Mouse (Mus musculus) erythroblast, embryonic 14.5 days (primary cell): ENCODE data around the gene Kcnc1. TPM values are rescaled to one million over a fixed set of nuclear protein-coding genes. Genes with fewer than 3 reads are reported as not detected.

Experiments used
- H3K27me3 ChIP-seq: 2 replicates; pipeline ENCODE4 v1.6.1; 2012; ENCODE audit warnings: inconsistent platforms; ENCODE audit not compliant: control insufficient read depth
- H3K36me3 ChIP-seq: 2 replicates; pipeline ENCODE4 v1.6.1; 2012; ENCODE audit warnings: mild to moderate bottlenecking, inconsistent platforms; ENCODE audit not compliant: control insufficient read depth
- H3K4me1 ChIP-seq: 2 replicates; pipeline ENCODE4 v1.6.1; 2012; ENCODE audit warnings: inconsistent platforms; ENCODE audit not compliant: control insufficient read depth
- H3K4me3 ChIP-seq: replicated peaks from 2 replicates; pipeline ENCODE3; 2012; ENCODE audit warnings: moderate library complexity, mild to moderate bottlenecking, inconsistent platforms
- H3K9me3 ChIP-seq: 2 replicates; pipeline ENCODE4 v1.6.1; 2012; ENCODE audit warnings: low read length, inconsistent platforms, mixed read lengths; ENCODE audit not compliant: control insufficient read depth
- GATA1 ChIP-seq: IDR thresholded peaks from 2 replicates; pipeline ENCODE4 v1.6.1; 2012; ENCODE audit warnings: low read length, inconsistent platforms, mixed read lengths
- TAL1 ChIP-seq: IDR thresholded peaks from 3 replicates; pipeline ENCODE4 v1.6.1; 2012; ENCODE audit warnings: low read length, inconsistent platforms, mixed read lengths
- polyA plus RNA-seq: library from polyadenylated mRNA; stranded (reverse); fragments of >175 nt; gene quantifications from 2 replicates; pipeline ENCODE4 v1.2.3, GENCODE M21; 2012

The Kcnc1 gene
- polyA plus RNA-seq, 1 experiment, result 0.01 TPM

DNA sequence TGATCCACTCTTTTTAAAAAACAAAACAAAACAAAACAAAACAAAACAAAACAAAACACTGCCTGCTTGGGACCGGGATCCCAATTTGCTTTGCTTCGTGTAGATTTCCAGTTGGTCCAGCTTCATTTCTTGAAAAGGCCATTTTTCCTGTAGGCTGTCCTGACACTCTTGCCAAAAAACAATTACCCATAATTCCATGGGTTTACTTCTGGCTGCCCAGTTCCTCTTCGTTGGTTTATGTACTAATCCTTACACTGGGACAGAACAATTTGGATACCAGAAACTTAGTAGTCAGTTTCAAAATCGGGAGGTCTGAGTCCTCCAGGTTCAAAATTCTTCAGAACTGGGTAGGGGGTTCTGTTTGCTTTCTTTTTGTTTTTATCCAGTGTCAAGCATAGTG is 6.1 kb upstream of the Kcnc1 start:
- H3K4me3 ChIP-seq, result no peak overlapping the region
- no peaks in the 10 kb centered on the region for H3K9me3 ChIP-seq
- peaks cover 19% of the 10 kb centered on the region for H3K27me3 ChIP-seq
- TF ChIP-seq TAL1 (no peak), GATA1 (no peak)
- H3K36me3 ChIP-seq, result no peaks in the 10 kb centered on the region
- H3K4me1 ChIP-seq, result no peaks in the 10 kb centered on the region

DNA sequence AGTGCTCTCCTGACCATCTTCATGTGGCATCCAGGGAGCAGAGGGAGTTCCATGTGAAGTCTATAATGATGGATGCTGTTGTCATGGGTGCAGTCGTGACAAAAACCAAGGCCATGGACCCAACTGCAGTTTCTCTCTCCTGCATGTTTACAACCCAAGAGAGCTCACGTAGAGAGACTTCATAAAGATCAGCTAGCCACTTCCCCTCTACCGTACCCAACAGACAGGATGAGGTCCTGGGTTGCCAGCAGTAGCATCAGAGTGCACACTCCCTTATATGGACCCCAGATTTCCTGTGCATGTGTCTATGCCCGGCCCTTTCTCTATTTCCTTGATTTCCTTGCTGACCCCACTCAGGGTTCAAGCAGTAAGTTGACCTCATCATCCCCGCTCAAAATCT is 4.6 kb upstream of the Kcnc1 start:
- no peaks in the 10 kb centered on the region for H3K4me1 ChIP-seq
- no peak overlapping the region for H3K4me3 ChIP-seq
- H3K9me3 ChIP-seq, result no peaks in the 10 kb centered on the region
- TF ChIP-seq GATA1, result no peak
- no peak for TF ChIP-seq TAL1
- peaks cover 33% of the 10 kb centered on the region for H3K27me3 ChIP-seq
- H3K36me3 ChIP-seq, result no peaks in the 10 kb centered on the region

DNA sequence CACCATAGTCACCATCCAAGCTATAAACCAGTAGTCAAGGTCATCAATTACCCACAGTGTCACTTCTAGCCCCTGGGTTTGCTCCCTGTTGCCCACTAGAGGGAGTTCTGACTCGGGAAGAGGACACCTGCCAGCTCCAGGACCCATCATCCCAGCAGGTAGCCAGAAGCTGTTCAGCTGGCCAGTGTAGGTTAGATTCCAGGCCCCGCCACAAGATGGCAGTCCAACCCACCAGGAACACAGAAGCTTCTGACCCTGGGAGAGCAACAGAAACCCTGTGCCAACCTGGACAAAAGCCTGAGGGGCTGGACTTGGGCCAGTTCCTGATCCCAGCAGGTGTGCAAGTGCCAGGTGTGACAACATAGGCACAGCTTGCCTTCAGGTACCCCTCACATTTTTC is 3.2 kb upstream of the Kcnc1 start:
- no peaks in the 10 kb centered on the region for H3K36me3 ChIP-seq
- peaks cover 5% of the 10 kb centered on the region; the same call in 1 of the 2 replicates for H3K9me3 ChIP-seq
- peaks cover 43% of the 10 kb centered on the region for H3K27me3 ChIP-seq
- no peak overlapping the region for H3K4me3 ChIP-seq
- no peaks in the 10 kb centered on the region for H3K4me1 ChIP-seq
- no peak for TF ChIP-seq GATA1
- TF ChIP-seq TAL1, result no peak

DNA sequence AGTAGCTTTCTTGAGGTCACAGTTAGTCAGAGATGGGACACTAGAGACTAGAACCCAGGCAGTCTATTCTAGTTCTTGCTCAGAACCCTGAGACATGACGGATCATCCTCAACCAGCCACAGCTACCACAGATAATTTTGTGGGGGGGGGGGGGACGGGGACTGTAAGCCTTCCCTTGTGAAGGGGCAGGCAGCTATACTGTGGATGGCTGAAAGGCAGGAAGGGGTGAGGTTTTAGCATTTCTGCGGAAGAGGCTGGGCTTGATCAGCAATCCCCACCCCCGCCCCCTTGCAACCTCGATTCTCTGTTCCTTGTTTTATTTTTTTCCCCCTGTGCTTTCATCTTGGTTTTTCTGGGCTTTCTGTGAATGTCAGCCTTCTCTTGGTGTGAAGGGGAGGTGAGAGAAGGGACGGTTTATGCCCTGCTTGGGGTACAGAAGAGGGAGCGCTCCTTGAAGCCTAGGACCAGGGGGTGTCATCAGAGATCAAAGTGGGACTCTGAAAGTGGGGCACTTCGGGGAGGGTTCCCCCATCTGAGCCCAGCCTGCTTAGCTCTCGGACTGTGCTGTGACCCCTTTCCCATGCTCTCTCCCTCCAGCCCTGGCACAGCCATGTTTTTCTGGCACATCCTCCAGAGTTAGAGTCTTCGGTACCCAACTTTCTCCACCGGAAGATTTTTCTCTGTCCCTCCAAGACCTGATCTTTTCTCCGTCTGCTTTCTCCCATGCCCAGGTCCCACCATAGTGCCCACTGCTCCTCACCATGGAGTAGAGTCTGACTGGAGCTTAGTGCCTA is 2.4 kb upstream of the Kcnc1 start:
- H3K9me3 ChIP-seq, result peaks cover 5% of the 10 kb centered on the region; the same call in 1 of the 2 replicates
- H3K4me3 ChIP-seq, result no peak overlapping the region
- H3K36me3 ChIP-seq, result no peaks in the 10 kb centered on the region
- TF ChIP-seq GATA1 (no peak), TAL1 (no peak)
- no peaks in the 10 kb centered on the region for H3K4me1 ChIP-seq
- H3K27me3 ChIP-seq, result peaks cover 51% of the 10 kb centered on the region

DNA sequence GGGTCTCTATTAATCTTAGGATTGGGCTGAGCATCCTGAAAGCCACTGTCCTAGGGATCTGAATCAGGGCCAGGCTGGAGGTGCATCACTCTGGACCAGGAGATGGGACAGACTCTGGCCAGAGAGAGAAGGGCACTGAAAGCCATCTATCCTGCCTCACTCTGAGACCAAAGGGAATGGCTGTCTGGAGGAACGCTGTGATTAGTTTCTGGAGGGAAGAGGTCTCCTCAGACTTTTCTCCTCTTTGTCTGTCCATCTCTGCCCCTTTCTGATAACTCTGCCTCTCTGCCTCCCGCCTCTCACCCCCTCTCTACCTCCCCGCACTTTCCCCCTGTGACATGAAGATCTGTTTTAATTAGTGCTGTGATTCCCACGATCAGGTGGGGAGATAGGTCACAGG is 1.4 kb upstream of the Kcnc1 start:
- H3K4me1 ChIP-seq, result no peaks in the 10 kb centered on the region
- H3K36me3 ChIP-seq, result no peaks in the 10 kb centered on the region
- no peak overlapping the region for H3K4me3 ChIP-seq
- peaks cover 61% of the 10 kb centered on the region for H3K27me3 ChIP-seq
- peaks cover 5% of the 10 kb centered on the region; the same call in 1 of the 2 replicates for H3K9me3 ChIP-seq
- no peak for TF ChIP-seq GATA1
- no peak for TF ChIP-seq TAL1

DNA sequence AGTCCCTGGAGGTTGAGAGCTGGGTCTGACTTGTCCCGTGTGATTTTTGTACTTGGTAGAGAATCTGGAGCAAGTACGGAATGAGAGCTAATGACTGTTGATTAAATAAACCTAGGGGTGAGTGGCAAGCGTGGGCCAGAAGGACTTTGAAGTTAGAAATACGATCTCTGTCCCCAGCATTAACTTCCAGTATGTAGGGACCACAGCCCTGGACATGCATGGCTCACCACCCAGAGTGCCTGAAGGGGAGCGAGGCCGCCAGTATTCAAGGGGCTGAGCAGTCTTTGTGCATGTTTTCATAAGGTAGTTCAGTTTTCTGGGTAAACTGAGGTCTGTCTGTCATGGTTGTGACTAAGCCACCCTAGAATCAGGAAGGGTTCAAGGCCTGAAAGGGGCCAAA is 726 bp upstream of the Kcnc1 start:
- Histone ChIP-seq H3K36me3 (no peaks in the 10 kb centered on the region), H3K27me3 (peaks cover 61% of the 10 kb centered on the region), H3K4me1 (no peaks in the 10 kb centered on the region), H3K9me3 (peaks cover 5% of the 10 kb centered on the region; the same call in 1 of the 2 replicates), H3K4me3 (no peak overlapping the region)
- TF ChIP-seq TAL1 (no peak), GATA1 (no peak)

DNA sequence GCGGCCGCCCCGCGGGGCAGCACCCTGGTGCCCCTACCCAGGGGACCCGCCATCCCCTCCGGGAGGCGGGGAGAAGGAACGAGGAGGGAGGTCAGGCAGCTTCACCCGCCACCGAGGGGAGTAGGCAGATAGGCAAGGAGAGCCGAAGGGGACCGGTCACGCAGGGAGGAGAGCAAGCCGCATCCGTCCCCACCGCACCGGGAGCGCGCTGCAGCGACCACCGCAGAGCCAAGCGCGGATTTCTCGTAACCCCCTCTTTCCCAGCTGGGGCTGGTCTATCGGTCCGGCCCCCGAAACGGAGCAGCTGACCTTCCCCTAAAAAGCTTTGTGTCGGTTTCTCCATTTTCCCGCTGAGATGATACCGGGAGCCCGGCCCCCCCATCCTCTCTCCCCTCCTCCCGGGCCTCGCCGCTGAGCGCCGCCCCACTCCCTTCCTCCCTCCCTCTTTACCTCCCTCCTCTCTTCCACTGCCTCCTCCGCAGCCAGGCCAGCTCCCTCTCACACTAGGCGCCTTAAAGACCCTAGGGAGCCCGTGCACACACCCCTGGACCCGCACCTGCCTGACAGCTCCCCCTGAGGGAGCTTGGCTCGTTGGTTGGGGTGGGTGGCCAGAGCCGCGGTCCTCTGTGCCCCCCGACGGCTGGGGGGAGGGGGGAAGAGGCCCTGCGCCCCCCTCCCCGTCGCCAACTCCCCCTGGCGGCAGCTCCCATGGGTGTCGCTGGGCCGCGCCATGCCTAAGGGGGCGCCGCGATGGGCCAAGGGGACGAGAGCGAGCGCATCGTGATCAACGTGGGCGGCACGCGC is 833 bp downstream of the Kcnc1 start:
- Histone ChIP-seq H3K36me3 (no peaks in the 10 kb centered on the region), H3K4me3 (no peak overlapping the region), H3K27me3 (peaks cover 61% of the 10 kb centered on the region), H3K9me3 (peaks cover 5% of the 10 kb centered on the region; the same call in 1 of the 2 replicates), H3K4me1 (no peaks in the 10 kb centered on the region)
- TF ChIP-seq GATA1, result no peak
- TF ChIP-seq TAL1, result no peak

DNA sequence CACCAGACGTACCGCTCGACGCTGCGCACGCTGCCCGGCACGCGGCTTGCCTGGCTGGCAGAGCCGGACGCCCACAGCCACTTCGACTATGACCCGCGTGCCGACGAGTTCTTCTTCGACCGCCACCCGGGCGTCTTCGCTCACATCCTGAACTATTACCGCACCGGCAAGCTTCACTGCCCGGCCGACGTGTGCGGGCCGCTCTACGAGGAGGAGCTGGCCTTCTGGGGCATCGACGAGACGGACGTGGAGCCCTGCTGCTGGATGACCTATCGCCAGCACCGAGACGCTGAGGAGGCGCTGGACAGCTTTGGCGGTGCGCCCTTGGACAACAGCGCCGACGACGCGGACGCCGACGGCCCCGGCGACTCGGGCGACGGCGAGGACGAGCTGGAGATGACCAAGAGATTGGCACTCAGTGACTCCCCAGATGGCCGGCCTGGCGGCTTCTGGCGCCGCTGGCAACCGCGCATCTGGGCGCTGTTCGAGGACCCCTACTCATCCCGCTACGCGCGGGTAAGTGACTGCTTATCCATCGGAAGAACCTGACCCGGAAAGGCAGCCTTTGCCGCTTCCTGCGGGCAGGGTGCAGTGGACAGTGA is 1.5 kb downstream of the Kcnc1 start:
- Histone ChIP-seq H3K4me3 (no peak overlapping the region), H3K4me1 (no peaks in the 10 kb centered on the region), H3K9me3 (peaks cover 5% of the 10 kb centered on the region; the same call in 1 of the 2 replicates), H3K36me3 (no peaks in the 10 kb centered on the region), H3K27me3 (peaks cover 61% of the 10 kb centered on the region)
- TF ChIP-seq GATA1 (no peak), TAL1 (no peak)

DNA sequence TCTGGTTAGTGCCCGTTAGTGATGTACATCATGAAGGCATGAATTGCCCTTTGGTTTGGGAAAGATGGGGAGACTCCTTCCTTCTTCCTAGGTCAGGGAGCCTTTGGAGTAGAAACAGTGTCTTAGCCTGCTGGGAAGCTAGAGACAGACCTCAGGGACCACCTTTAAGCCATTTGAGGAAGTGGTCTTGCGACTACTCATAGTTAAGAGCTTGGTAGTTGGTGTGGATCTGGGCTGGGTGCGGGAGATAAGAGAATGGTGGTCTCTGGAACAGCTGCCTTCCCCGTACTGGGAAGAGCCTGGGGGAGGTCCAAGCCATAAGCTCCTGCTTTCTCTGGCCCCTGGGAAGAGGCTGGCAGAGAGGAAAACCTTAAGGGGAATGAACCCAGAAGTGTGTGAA is 2.3 kb downstream of the Kcnc1 start:
- Histone ChIP-seq H3K27me3 (peaks cover 61% of the 10 kb centered on the region), H3K36me3 (no peaks in the 10 kb centered on the region), H3K4me1 (no peaks in the 10 kb centered on the region), H3K4me3 (no peak overlapping the region), H3K9me3 (peaks cover 5% of the 10 kb centered on the region; the same call in 1 of the 2 replicates)
- TF ChIP-seq GATA1 (no peak), TAL1 (no peak)
